Mouse (Mus musculus) heart, postnatal 25 days (tissue): Measurements from ENCODE around the gene Efr3b. TPM values are rescaled to one million over a fixed set of nuclear protein-coding genes. Genes with fewer than 3 reads are reported as not detected.
A peak's percentile ranks its signal among the peaks of the same experiment; 100 is the strongest.

Experiments
- DNase-seq: peaks from one replicate; pipeline ENCODE4 v3.0.0; 2022; ENCODE audit warnings: low spot score
- intact Hi-C: fragments of 180-260 bp; cut with DNase I; formaldehyde crosslinking; loops from one replicate; pipeline ENCODE4 v1.15.1; 2025
- total RNA-seq, 2 experiments: library from RNA; stranded (reverse); gene quantifications; 2 replicates each; pipeline ENCODE4 v1.2.3; 2021

The Efr3b gene
- 1 to 10 TPM; 7.3 to 7.9 TPM for total RNA-seq

DNA sequence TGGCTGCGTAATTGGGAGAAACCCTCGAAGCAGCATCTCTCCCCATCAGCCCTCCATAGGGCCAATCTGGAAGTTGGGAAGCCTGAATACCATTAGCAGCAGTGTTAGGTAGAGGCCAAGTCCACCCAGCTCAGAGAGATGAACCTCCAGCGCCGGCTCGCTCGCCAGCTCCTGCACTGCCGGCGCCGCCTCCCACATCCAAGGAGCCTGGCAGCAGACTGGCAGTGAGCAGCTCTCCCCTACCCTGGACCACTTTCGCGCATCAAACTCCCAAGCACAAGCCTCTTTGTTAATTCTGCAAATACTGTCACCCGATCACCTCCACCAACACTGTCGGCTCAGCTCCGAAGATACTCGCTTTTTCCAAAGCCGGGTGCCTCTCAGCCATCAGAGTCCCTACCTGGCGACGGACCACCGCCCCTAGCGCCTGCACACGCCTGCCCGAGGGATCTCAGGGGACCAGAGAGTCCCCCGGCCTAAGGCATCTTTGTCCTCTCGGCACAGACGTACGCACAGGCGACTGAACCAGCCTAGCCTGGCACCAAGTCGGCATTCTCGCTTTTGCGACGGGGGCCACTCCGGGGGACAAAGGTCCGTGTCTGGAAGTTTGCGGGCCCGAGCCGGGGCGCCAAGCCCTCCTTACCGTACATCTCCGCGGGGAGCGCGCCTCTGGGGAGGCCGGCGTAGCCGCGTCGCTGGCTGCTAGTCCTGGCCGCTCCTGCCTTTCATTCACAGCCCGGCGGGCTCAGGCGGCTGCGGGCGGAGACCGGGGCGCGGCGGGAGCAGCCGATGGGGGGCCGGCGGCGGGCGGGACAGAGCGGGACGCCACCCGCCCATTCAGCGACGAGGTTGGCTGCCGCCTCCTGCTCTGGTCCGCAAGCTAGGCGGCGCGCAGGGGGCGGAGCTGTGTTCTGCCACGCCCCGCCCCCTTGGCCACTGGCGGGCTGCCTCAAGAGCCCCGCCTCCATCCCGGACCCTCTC lies at the start of gene Efr3b:
Gene Efr3b, minus strand, starts transcription at position 855 of the 981 bp plus-strand sequence.
- DNase-seq = peak; percentile 77
- intact Hi-C loops = loop anchor here (2.0 kb wide), 2 partner anchors 34 to 54 kb away; no protein-coding TSS in a partner anchor

DNA sequence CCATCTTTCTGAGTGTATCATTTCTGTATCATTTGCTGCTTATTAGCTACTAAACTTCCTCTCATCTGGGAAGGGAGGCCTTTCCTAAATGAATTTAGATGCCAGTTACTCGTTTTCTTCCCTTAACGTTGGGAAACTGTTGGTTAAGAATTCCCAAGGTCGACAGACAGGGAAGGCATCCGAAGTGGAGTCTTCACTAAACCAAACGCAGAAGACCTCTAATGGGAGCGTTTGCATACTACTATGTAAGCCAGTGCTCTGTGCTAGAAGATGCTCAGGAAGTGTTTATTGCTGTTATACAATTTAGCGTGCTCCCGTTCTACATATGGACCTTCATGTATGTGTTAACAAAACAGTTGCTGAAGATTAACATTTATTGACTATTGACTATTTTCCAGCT lies 44.7 kb upstream of the Efr3b start:
- intact Hi-C loops = loop anchor here (10.0 kb wide), 1 partner anchor 299 kb away; no protein-coding TSS in a partner anchor
- DNase-seq = no peak

- peak; percentile 89 for DNase-seq
- intact Hi-C loops = loop anchor here (10.0 kb wide), 1 partner anchor 298 kb away; no protein-coding TSS in a partner anchor
These were observed 43.7 kb upstream of the Efr3b start, which contains the start of gene Dnajc27 for GRCm38 (mm10) chr12:4082132-4083001. Gene Dnajc27, plus strand, starts transcription at chr12:4082583.

DNA sequence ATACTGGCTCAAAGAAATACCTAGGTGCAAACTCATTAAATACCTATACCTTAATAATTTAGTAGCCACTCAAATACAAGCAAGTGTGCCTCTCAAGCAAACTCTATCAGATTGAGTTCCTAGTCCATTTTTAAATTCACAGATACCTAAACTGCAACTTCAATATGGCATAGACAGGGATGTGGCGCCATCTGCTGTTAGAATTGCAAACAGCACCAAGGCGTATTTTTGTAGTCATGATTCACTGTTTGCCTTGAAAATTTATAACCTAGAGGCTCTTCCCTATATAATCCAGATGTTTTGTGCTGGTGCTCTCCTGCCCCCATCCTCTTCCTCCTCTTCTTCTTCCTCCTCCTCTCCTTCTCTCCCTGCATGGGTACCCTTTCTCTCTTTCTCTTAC lies 41.6 kb upstream of the Efr3b start:
- intact Hi-C loops = loop anchor here (1.0 to 10.0 kb wide), 3 partner anchors 97 to 296 kb away; no protein-coding TSS in a partner anchor
- DNase-seq = peak; percentile 8

DNA sequence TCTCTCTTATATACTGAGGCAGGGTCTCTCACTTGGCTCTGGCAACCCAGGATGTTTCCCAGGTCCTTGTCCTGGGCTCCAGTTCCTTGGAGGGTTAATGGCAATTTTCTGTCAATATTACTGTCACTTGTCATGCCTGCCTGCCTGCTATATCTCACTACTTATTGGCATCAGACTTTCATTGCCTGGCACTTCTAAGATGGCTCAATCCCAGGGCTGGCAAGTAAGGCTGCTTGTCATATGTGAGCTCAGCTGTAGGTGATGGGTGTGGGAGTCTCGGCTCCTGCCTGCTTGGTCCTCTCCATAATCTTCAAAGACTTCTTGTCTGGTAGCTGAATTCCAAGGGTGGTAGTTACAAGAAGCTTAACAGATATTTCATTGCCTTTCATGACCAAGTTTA lies 39.4 kb upstream of the Efr3b start:
- intact Hi-C loops = loop anchor here (5.0 kb wide), 1 partner anchor 416 kb away; no protein-coding TSS in a partner anchor
- DNase-seq = no peak

DNA sequence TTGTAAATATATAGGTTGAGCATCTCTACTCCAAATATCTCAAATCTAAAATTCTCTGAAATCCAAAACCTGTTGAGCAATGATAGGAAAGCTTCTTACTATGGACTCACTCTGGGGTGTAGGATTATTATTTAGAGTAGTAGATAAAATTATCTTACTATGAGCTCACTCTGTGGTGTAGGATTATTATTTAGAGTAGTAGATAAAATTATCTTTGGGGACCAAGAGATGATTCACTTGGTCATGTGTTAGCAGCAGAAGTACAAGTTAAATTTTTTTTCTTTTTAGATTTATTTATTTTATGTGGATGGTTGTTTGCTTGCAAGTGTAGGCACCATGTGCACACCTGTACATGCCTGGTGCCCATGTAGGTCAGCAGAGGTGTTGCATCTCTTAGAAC lies 37.7 kb upstream of the Efr3b start:
- no peak for DNase-seq
- intact Hi-C loops = loop anchor here (5.0 kb wide), 1 partner anchor 414 kb away; no protein-coding TSS in a partner anchor

- no peak for DNase-seq
- intact Hi-C loops = loop anchor here (5.0 kb wide), 1 partner anchor 413 kb away; no protein-coding TSS in a partner anchor
These were observed 36.7 kb upstream of the Efr3b start for GRCm38 (mm10) chr12:4075407-4075806.

- DNase-seq = no peak
- intact Hi-C loops = no loop called here
These were observed 33.0 kb upstream of the Efr3b start for GRCm38 (mm10) chr12:4071671-4072070.

- intact Hi-C loops = no loop called here
- DNase-seq = no peak
These were observed 29.8 kb upstream of the Efr3b start for GRCm38 (mm10) chr12:4068551-4068950.

DNA sequence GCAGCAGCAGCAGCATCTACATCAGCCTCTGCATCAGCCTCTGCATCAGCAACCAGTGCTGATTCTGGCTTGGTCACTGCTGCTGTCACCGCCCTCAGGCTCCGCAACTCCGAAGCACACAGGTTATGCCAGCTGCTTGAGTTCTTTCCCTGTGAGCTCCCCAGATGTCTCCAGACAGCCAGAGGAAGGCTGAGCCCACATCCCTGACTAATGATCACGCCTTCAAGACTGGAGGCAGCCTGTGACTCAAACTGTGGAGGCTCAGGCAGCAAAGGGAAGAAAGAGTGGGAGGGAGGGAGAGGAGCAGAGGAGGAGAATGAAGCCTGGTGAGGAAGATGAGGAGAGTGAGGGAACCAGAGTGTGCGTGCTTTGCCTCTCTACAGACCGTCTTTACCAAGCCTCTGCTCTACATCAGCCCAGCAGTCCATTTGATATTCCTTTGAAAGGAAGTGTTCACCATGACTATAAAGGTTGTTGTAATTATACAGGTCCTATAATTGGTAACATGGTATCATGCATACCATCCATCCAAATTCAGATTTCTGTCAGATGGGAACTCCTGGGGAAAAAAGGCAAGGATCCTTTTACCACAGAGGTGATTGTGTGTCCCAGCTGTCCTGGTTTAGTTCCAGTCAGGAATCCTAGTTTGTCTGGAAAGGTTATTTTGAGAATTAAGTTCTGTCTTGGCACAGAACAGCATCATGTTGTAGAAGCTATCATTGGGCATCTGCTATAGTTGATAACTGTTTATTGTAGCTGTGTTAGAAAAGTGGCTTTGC lies 28.2 kb upstream of the Efr3b start:
- DNase-seq = no peak
- intact Hi-C loops = no loop called here

DNA sequence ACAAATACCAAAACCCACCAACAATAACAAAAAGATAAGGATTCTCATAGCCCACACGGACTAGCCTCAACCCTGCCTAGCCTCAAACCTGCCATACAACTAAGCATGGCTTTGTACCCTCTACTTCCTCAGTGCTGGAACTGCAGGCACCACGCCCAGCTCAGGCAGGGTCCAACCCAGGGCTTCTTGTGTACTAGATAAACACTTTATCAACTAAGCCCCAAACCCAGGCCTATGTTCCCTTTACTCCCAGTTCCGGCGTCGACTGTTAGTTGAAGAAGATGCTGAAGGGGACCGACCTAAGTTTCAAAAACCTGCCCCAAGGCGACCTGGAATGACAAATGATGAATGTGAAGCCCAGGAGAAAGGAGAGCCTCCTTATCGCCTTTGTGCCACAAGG lies 27.2 kb upstream of the Efr3b start:
- DNase-seq = no peak
- intact Hi-C loops = no loop called here

- no peak for DNase-seq
- intact Hi-C loops = no loop called here
These were observed 26.8 kb upstream of the Efr3b start for GRCm38 (mm10) chr12:4065498-4065897.

- DNase-seq = no peak
- intact Hi-C loops = no loop called here
These were observed 21.0 kb upstream of the Efr3b start for GRCm38 (mm10) chr12:4059683-4060082.

DNA sequence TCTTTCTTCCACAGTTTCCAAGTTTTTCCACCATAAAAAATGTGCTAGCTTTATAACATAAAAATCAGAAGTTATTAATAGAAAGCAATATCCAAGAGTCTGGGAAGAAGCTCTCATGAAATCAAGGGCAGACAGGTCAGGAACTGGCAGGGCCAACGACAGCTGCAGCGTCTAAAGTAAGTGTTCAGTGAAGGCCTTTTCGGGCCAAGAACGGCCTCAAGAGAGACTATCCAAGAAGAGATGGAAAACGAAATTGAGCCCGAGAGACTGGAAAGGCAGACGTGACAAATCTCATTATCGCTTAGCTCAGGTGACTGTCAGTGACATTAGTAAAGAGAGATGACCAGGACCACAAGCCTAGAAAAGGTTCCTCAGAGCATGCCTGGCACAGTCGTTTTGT lies 19.6 kb upstream of the Efr3b start:
- DNase-seq = no peak
- intact Hi-C loops = no loop called here

- intact Hi-C loops = no loop called here
- DNase-seq = no peak
These were observed 16.1 kb upstream of the Efr3b start for GRCm38 (mm10) chr12:4054845-4055244.

GRCm38 (mm10) chr12:4053643-4054042 lies 14.9 kb upstream of the Efr3b start:
- intact Hi-C loops = no loop called here
- no peak for DNase-seq

GRCm38 (mm10) chr12:4050861-4051425 lies 12.2 kb upstream of the Efr3b start:
- intact Hi-C loops = no loop called here

GRCm38 (mm10) chr12:4048031-4048430 lies 9.3 kb upstream of the Efr3b start:
- DNase-seq = no peak
- intact Hi-C loops = no loop called here

More at GRCm38 (mm10) chr12:4050861-4051425, 12.2 kb upstream of the Efr3b start:
- no peak for DNase-seq

- intact Hi-C loops = no loop called here
- DNase-seq = no peak
These were observed 7.3 kb upstream of the Efr3b start for GRCm38 (mm10) chr12:4045992-4046391.
